Mouse (Mus musculus): ENCODE data around the gene Erfe. TPM values are rescaled to one million over a fixed set of nuclear protein-coding genes. Genes with fewer than 3 reads are reported as not detected.

Erfe gene
- total RNA-seq, 2 experiments from 2014 or later, result not detected

DNA sequence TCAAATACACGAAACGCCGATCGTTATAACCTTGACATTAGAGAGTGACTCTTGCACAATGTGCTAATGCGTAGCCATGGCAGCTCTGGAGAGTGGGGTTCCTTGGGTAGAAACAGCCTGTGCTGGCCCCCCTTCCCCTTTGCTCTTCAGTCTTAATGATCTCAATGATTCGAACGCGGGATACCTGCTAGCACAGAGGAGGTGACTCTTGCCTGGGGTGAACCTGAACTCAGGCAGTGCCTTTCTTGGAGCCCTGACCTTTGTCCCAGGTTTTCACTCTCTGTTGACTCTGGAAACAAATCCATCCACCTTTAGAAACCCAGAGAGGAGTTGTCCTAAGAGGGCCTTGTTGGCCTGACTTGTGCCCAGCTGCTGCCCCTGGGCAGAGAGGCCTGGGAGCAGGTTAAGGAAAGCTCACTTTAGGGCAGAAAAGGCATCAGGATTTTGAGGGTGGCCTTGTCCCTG lies 54.4 kb downstream of the Erfe start:
- no peak for DNase-seq (ENCODE audit: extremely low spot score in 1 of 2, low spot score in 1 of 2)

Other genes with a start within 250 kb of the Erfe start
- gene Rbm44, start 221.3 kb upstream of the Erfe start, total RNA-seq (2021), result not detected
- 10 to 100 TPM; 61.6 to 63.1 TPM for gene Ramp1, start 186.6 kb upstream of the Erfe start, total RNA-seq (2021)
- 10 to 100 TPM; 47.7 to 54.2 TPM for gene Ube2f, start 116.1 kb upstream of the Erfe start, total RNA-seq (2021)
- gene Scly, start 68.1 kb upstream of the Erfe start, total RNA-seq (2021), result 10 to 100 TPM; 17.8 to 21.2 TPM
- not detected for gene Espnl, start 44.4 kb upstream of the Erfe start, total RNA-seq (2021)
- not detected for gene Klhl30, start 15.4 kb upstream of the Erfe start, total RNA-seq (2021)
- 10 to 100 TPM; 55.2 to 63.6 TPM for gene Ilkap, start 32.4 kb downstream of the Erfe start, total RNA-seq (2021)
- gene Hes6, start 47.6 kb downstream of the Erfe start, total RNA-seq (2021), result 10 to 100 TPM; 15.6 to 15.7 TPM
- 10 to 100 TPM; 21.5 to 23.8 TPM for gene Per2, start 92.9 kb downstream of the Erfe start, total RNA-seq (2021)
- gene Traf3ip1, start 128.2 kb downstream of the Erfe start, total RNA-seq (2021), result 10 to 100 TPM; 10.7 to 12.8 TPM
- gene Asb1, start 174.1 kb downstream of the Erfe start, total RNA-seq (2021), result 10 to 100 TPM; 35.9 to 42.0 TPM

All from layer of hippocampus, postnatal 25 days (tissue).